Mouse (Mus musculus) bone marrow, adult 2 months (tissue): ENCODE results near the gene Gpr18. TPM values are rescaled to one million over a fixed set of nuclear protein-coding genes. Genes with fewer than 3 reads are reported as not detected.

Source experiments
- H3K27ac ChIP-seq: fragments of 200-500 bp; 2 replicates; pipeline ENCODE4 v1.5.1; 2012; ENCODE audit warnings: low read depth, mild to moderate bottlenecking, control low read depth, inconsistent platforms, low read length; ENCODE audit not compliant: control insufficient read depth, poor library complexity, insufficient read depth
- H3K4me1 ChIP-seq: fragments of 200-500 bp; 2 replicates; pipeline ENCODE4 v1.6.1; 2011; ENCODE audit warnings: low read length; ENCODE audit not compliant: control insufficient read depth, insufficient read depth
- H3K4me3 ChIP-seq: fragments of 200-500 bp; replicated peaks from 2 replicates; pipeline ENCODE3; 2011; ENCODE audit warnings: mild to moderate bottlenecking, low read depth, low read length, control low read depth; ENCODE audit not compliant: control insufficient read depth
- CTCF ChIP-seq: fragments of 200-500 bp; IDR thresholded peaks from 2 replicates; pipeline ENCODE4 v1.5.1; 2011; ENCODE audit warnings: low read length, control low read depth; ENCODE audit not compliant: control insufficient read depth, insufficient read depth
- POLR2A ChIP-seq: fragments of 200-500 bp; IDR thresholded peaks from 2 replicates; pipeline ENCODE4 v1.6.1; 2011; ENCODE audit warnings: low read depth, mild to moderate bottlenecking, control low read depth, low read length, borderline replicate concordance; ENCODE audit not compliant: control insufficient read depth
- WGBS: fragments of 180-500 bp; shearing (Covaris S2); methylation state at CpG from one replicate; pipeline ENCODE4 v1.1.7; 2018; 5-methylcytosine and 5-hydroxymethylcytosine counted together
- polyA plus RNA-seq: library from polyadenylated mRNA; stranded (reverse); fragments of >200 nt; gene quantifications from 2 replicates; pipeline ENCODE4 v1.2.4, GENCODE M21; 2011; ENCODE audit warnings: low replicate concordance; ENCODE audit not compliant: missing spikeins, insufficient read depth, insufficient read length

The Gpr18 gene
- polyA plus RNA-seq, 1 experiment = 3.4 TPM

DNA sequence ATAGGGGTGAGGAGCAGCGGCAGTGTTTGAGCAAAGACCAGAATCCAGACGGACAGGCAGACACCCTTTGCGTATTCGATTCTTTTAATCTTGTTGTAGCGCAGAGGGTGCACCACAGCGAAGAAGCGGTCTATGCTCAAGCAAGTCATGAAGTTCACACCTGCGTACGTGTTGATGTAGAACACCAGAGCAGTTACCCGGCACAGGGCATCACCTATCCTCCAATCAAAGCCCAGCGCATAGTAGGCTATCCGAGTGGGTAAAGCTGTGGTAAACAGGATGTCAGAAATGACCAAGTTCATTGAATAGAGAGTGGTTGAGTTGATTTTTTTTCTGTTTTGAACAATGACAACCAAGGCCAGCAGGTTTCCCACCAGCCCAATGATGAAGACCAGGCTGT is 39.0 kb upstream of the Gpr18 start:
- no peak overlapping the region; the same call in 1 of the 2 replicates for H3K27ac ChIP-seq
- 93% methylated on average over 12 of the region's 12 CpGs for WGBS
- peaks cover 11% of the 10 kb centered on the region; the same call in 1 of the 2 replicates for H3K4me1 ChIP-seq
- TF ChIP-seq CTCF (no peak), POLR2A (no peak)
- H3K4me3 ChIP-seq = no peak overlapping the region

DNA sequence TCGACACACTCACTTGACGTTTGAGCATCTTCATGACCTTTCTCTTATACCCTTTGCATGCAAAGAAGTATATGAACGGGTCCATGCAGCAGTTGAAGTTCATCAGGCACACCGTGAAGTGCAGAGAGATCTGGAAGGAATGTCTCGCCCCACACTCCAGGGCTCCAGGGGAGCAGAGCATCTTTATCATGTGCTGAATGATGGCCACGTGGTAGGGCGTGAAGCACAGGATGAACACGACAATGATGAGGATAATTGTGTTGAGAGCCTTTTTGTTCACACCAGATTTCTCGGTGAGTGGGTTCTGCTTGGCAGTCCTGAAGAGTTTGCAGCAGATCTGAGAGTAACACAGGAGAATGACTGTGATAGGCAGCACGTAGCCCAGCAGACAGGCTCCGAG is 38.5 kb upstream of the Gpr18 start:
- Histone ChIP-seq H3K4me1 (peaks cover 11% of the 10 kb centered on the region; the same call in 1 of the 2 replicates), H3K27ac (no peak overlapping the region), H3K4me3 (no peak overlapping the region)
- WGBS = 88% methylated on average over 11 of the region's 11 CpGs
- TF ChIP-seq POLR2A (no peak), CTCF (no peak)

DNA sequence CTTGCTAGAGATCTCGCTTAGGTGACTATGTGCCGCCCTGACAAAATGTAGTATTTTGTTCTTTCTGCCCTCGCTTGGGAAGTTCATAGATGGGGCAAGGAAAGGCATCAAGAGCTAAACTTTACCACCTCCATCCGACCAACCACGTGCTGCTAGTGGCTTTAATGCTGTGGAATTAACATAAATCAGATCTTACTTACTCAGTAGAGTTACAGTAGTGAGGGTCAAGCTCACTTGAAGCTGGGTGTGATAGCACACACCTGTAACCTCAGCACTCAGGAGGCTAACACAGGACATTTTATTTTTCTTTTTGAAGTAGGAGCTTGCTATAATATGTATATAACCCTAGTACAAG is 36.4 kb upstream of the Gpr18 start:
- TF ChIP-seq POLR2A (no peak), CTCF (no peak)
- peaks cover 8% of the 10 kb centered on the region; the same call in 1 of the 2 replicates for H3K4me1 ChIP-seq
- 86% methylated on average over 5 of the region's 5 CpGs for WGBS
- H3K4me3 ChIP-seq = no peak overlapping the region
- H3K27ac ChIP-seq = no peak overlapping the region

DNA sequence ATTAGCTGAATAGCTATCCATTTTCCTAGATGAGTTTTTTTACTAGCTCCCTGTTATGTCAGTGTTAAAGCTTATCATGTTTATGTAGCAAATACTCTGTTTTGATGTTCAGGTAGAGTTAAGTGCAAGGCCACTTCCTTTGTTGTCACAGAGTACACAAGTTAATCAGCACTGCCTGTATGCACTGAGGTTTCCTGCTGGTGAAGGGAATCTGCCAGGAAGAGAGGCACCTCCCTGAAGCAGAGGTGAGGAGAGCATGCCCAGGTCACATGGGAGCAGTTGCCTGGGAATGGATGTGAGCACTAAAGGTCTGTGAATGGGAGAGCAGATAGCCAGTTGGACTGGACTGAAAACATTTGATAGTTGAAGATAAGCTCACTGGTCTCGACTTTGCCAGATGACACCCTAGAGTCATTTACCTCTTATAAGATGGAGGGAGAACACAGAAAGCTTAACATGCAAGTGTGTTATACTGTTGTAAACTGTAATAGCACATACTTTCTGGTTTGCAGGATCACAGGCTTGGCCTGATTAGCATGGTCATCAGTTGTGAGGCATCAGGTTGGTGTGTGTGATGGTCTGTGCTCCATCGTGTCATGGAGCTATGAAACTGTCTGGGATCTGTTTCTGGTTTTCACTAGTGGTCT is 35.9 kb upstream of the Gpr18 start:
- WGBS = 53% methylated on average over 2 of the region's 2 CpGs
- Histone ChIP-seq H3K27ac (0 out of 2 replicates have a peak overlapping the region, but pooled peaks have one; percentile 27), H3K4me1 (peaks cover 8% of the 10 kb centered on the region; the same call in 1 of the 2 replicates), H3K4me3 (no peak overlapping the region)
- TF ChIP-seq POLR2A = no peak
- no peak for TF ChIP-seq CTCF

DNA sequence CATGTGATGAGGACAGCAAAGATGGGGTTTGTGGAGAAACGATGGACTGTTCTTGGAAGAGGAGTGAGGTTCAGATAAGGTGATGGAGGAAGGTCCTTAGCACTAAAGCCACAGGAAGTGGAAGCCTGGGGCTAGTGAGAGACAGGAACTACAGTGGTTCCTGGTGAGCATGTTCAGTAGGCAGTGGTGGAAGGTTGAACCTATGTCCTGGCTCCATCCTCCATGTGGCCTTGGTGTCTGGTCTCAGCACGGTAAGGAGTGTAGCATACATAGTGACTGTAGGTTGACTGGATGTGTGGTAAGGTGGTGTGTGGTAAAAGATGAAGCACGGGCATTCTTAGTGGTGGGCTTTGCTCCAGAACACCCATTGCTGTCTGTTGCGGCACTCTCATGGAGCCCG is 34.3 kb upstream of the Gpr18 start:
- WGBS = 64% methylated on average over 5 of the region's 5 CpGs
- Histone ChIP-seq H3K27ac (no peak overlapping the region), H3K4me3 (no peak overlapping the region), H3K4me1 (peaks cover 6% of the 10 kb centered on the region; the same call in 1 of the 2 replicates)
- TF ChIP-seq CTCF (no peak), POLR2A (no peak)

DNA sequence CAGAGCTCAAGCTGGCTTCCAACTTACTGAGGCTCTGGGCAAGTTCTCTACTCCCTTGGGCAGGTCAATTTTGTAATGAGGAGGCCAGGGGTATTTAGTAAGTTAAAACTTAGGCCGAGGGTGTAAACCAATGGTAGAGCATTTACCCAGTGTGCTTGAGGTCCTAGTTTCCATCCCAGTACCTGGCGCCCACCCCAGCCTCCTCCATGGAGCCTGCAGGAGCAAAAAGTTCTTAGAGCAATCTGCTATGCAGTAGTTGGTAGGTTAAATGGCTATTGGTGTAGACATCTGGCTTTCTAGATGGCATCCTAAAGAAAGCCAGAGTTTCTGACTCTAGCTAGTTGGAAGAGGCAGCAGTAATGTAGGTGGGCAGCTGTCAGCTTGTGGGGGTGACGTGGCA is 33.9 kb upstream of the Gpr18 start:
- 85% methylated on average over 3 of the region's 3 CpGs for WGBS
- Histone ChIP-seq H3K4me3 (no peak overlapping the region), H3K4me1 (peaks cover 5% of the 10 kb centered on the region; the same call in 1 of the 2 replicates), H3K27ac (no peak overlapping the region)
- no peak for TF ChIP-seq POLR2A
- no peak for TF ChIP-seq CTCF

DNA sequence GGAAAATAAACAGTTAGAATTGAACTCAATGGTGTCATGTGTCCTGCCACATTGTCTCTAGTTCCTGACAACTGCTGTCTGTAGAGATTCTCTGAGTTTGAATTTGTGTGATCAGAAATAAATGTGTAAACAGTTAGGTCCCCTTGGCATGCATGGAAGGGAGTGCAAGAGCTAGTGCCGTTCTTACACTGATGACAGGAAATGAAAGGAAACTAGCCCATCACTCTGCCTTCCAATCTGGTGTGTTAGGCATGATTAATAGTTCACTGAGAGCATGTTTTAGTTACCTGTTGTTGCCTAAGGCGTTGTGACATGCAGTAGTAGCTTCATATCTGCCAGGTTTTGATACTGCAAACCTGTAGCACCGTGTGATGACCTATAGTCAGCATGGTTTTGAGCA is 32.4 kb upstream of the Gpr18 start:
- no peak for TF ChIP-seq CTCF
- TF ChIP-seq POLR2A = no peak
- Histone ChIP-seq H3K4me1 (peaks cover 5% of the 10 kb centered on the region; the same call in 1 of the 2 replicates), H3K4me3 (no peak overlapping the region), H3K27ac (no peak overlapping the region)
- WGBS = 75% methylated on average over 3 of the region's 3 CpGs

DNA sequence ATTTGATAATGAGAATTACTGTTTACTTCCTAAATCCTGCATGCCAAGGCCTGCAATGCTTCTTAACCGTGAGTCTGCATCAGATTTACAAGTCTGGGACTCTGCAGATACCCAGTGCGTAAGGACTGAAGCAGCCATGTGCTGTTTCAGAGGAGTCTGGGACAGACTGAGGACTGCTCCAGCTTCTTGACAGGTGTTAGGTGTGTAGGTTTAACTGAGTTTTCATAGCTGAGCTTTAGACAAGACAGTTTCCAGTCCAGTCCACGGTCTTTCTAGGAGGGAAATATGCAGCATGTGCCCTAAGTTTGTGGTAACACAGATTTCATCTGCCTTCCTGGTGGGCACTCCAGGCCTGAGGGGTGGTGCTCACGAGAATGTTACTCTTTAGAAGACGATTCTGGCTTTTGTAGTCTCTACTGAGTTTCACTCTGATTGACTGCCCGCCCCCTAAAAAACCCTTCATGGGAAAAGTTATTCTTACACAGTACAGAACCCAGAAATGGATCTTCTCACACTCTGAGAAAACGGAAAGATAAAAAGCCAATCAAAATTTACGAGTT is 31.7 kb upstream of the Gpr18 start:
- TF ChIP-seq POLR2A = no peak
- no peak for TF ChIP-seq CTCF
- Histone ChIP-seq H3K4me3 (no peak overlapping the region), H3K4me1 (peaks cover 5% of the 10 kb centered on the region; the same call in 1 of the 2 replicates), H3K27ac (no peak overlapping the region)
- WGBS = 62% methylated on average over 8 of the region's 8 CpGs
